Mouse (Mus musculus) erythroblast, embryonic 14.5 days (primary cell): ENCODE data around the gene Obox2.
"Not testable (repeated sequence)": the region's sequence is repeated elsewhere in the genome, so short reads cannot be mapped to it uniquely, and the experiment has no call there.

Experiments
- GATA1 ChIP-seq: IDR thresholded peaks from 2 replicates; pipeline ENCODE4 v1.6.1; 2012; ENCODE audit warnings: low read length, inconsistent platforms, mixed read lengths
- TAL1 ChIP-seq: IDR thresholded peaks from 3 replicates; pipeline ENCODE4 v1.6.1; 2012; ENCODE audit warnings: low read length, inconsistent platforms, mixed read lengths

GRCm38 (mm10) chr7:15399147-15399874, 10.8 kb downstream of the Obox2 start:
- not testable (repeated sequence) for TF ChIP-seq GATA1, TAL1
